Mouse (Mus musculus): ENCODE results near the gene Arap2.

- TF ChIP-seq GATA1 (IDR thresholded peaks at IDR 0.05; ENCODE audit: borderline replicate concordance, low read length): no peak
- no peak for TF ChIP-seq FLI1 (IDR thresholded peaks at IDR 0.05; ENCODE audit: low read length)
These were observed 129.6 kb downstream of the Arap2 start for GRCm38 (mm10) chr5:62636341-62636740.

Measured in megakaryocyte, embryonic 14.5 days (primary cell).